Mouse (Mus musculus) E14TG2a.4 (cell line): ENCODE data around the gene Hmga1b.

Experiments used
- CTCF ChIP-seq: conservative IDR thresholded peaks from 2 replicates; pipeline ENCODE4 v1.5.1; 2014; ENCODE audit warnings: low read length
- POU5F1 ChIP-seq: IDR thresholded peaks from 2 replicates; pipeline ENCODE4 v1.6.1; 2014; ENCODE audit warnings: low read length, borderline replicate concordance

GRCm38 (mm10) chr11:120715131-120715530, 47.5 kb upstream of the Hmga1b start:
- TF ChIP-seq CTCF (no peak), POU5F1 (no peak)
